In the genomic region with DNA sequence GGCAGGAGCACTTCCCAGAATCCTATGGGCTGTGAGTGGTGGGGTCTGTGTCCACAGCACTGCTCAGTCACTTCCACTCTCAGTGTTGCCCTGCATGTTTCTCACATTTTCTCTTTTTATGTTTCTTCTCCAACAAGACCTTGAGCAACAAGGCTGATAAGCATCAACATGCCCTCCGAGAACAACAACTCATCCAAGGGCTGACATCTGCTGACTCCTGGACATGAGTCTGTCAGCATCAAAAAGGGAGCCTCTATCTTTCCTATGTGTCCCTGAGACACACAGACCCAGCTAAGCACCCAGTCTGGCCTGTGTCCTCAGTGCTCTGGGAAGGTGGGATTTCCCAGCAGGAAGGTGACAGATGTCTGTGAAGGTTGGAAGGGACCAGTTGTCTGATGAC, we compare ENCODE assay signal across 51 mouse cellular contexts. TPM values are rescaled to one million over a fixed set of nuclear protein-coding genes. Genes with fewer than 3 reads are reported as not detected.
"Had no signal": no experiment of that assay in that cellular context is flagged by ENCODE, and none has a peak within 500 bp of the region (broad histone marks: within the 10 kb centered on the region; RNA-seq: fewer than 3 reads in every experiment).

A gene (minus strand): TSS at position 101 of the 400 bp plus-strand sequence.

- H3K27ac ChIP-seq: heart, embryonic 10.5 days; heart, embryonic 13.5 days; heart, embryonic 15.5 days; hindbrain, embryonic 10.5 days; hindbrain, embryonic 12.5 days; hindbrain, embryonic 13.5 days; hindbrain, embryonic 14.5 days; hindbrain, embryonic 15.5 days; hindbrain, postnatal 0 days; intestine, embryonic 15.5 days; kidney, embryonic 15.5 days; kidney, postnatal 0 days; layer of hippocampus, adult 2 months had no signal

- DNase-seq: heart, postnatal 10 days; heart, postnatal 14 days; heart, postnatal 36 days; heart, postnatal 4 days; kidney, adult 11 months; kidney, adult 18-20 months; kidney, adult 2 months; kidney, adult 8-10 months; kidney, adult 9 months; kidney, postnatal 10 days; kidney, postnatal 14 days; kidney, postnatal 25 days; kidney, postnatal 36 days; kidney, postnatal 4 days; layer of hippocampus, adult 9-11 months; layer of hippocampus, postnatal 36 days had no signal

- H3K9ac ChIP-seq: heart, embryonic 12.5 days; heart, embryonic 13.5 days; heart, embryonic 15.5 days; hindbrain, embryonic 12.5 days; hindbrain, embryonic 13.5 days; hindbrain, embryonic 14.5 days; hindbrain, embryonic 15.5 days; intestine, embryonic 15.5 days; kidney, embryonic 15.5 days had no signal

- H3K4me1 ChIP-seq: heart, embryonic 10.5 days; heart, embryonic 12.5 days; heart, embryonic 13.5 days; heart, embryonic 15.5 days; hindbrain, embryonic 10.5 days; hindbrain, embryonic 12.5 days; hindbrain, embryonic 13.5 days; hindbrain, embryonic 15.5 days; intestine, embryonic 15.5 days; kidney, embryonic 15.5 days had no signal

- H3K36me3 ChIP-seq: heart, embryonic 10.5 days; heart, embryonic 12.5 days; heart, embryonic 13.5 days; heart, embryonic 15.5 days; hindbrain, embryonic 10.5 days; hindbrain, embryonic 12.5 days; hindbrain, embryonic 13.5 days; hindbrain, embryonic 15.5 days; intestine, embryonic 15.5 days; kidney, embryonic 15.5 days had no signal

- H3K27me3 ChIP-seq: heart, embryonic 12.5 days; heart, embryonic 13.5 days; heart, embryonic 15.5 days; hindbrain, embryonic 12.5 days; hindbrain, embryonic 13.5 days; hindbrain, embryonic 15.5 days; intestine, embryonic 15.5 days; kidney, embryonic 15.5 days had no signal

- ATAC-seq: hindbrain, embryonic 16.5 days; hindbrain, postnatal 0 days; inflammation-experienced regulatory T-cells, adult 6 months; intestine, embryonic 15.5 days; intestine, embryonic 16.5 days; intestine, postnatal 0 days had no signal

- H3K4me2 ChIP-seq: heart, embryonic 11.5 days; heart, embryonic 12.5 days; heart, embryonic 13.5 days; heart, embryonic 15.5 days; hindbrain, embryonic 12.5 days; hindbrain, embryonic 13.5 days; hindbrain, embryonic 14.5 days; hindbrain, embryonic 15.5 days; intestine, embryonic 15.5 days; kidney, embryonic 15.5 days had no signal

- H3K4me3 ChIP-seq: heart, embryonic 10.5 days; heart, embryonic 12.5 days; heart, embryonic 13.5 days; heart, embryonic 15.5 days; hindbrain, embryonic 10.5 days; hindbrain, embryonic 12.5 days; hindbrain, embryonic 13.5 days; hindbrain, embryonic 15.5 days; intestine, embryonic 15.5 days; kidney, embryonic 15.5 days; layer of hippocampus, adult 2 months had no signal

- H3K9me3 ChIP-seq: heart, embryonic 10.5 days; heart, embryonic 12.5 days; heart, embryonic 13.5 days; heart, embryonic 15.5 days; hindbrain, embryonic 10.5 days; hindbrain, embryonic 12.5 days; hindbrain, embryonic 13.5 days; hindbrain, embryonic 15.5 days; intestine, embryonic 15.5 days; kidney, embryonic 15.5 days had no signal

RNA-seq across cellular contexts. Expression of the gene that starts here (rescaled TPM):
- total RNA-seq: heart, adult 8-10 months; heart, postnatal 10 days; heart, postnatal 14 days; heart, postnatal 25 days; heart, postnatal 36 days; heart, postnatal 4 days; hematopoietic stem cell, adult 5-6 weeks; hindbrain, postnatal 0 days; layer of hippocampus, adult 18-20 months; layer of hippocampus, adult 2 months; layer of hippocampus, adult 8-10 months; layer of hippocampus, postnatal 10 days; layer of hippocampus, postnatal 14 days; layer of hippocampus, postnatal 25 days; layer of hippocampus, postnatal 36 days had no signal
- polyA plus RNA-seq: heart, embryonic 10.5 days; heart, embryonic 11.5 days; heart, embryonic 12.5 days; heart, embryonic 13.5 days; heart, embryonic 14.5 days; heart, embryonic 15.5 days; heart, embryonic 16.5 days; heart, postnatal 0 days; hindbrain, embryonic 10.5 days; hindbrain, embryonic 11.5 days; hindbrain, embryonic 12.5 days; hindbrain, embryonic 13.5 days; hindbrain, embryonic 14.5 days; hindbrain, embryonic 15.5 days; hindbrain, embryonic 16.5 days; hindbrain, postnatal 0 days; inflammation-experienced regulatory T-cells, adult 6 months; intestine, embryonic 14.5 days; intestine, embryonic 15.5 days; intestine, embryonic 16.5 days; intestine, postnatal 0 days; kidney, adult 2 months; kidney, embryonic 14.5 days; kidney, embryonic 15.5 days; kidney, embryonic 16.5 days; kidney, postnatal 0 days; large intestine, adult 2 months had no signal
